Mouse (Mus musculus) limb, embryonic 15.5 days (tissue): ENCODE measurements around the gene Dock9. TPM values are rescaled to one million over a fixed set of nuclear protein-coding genes. Genes with fewer than 3 reads are reported as not detected.
A peak's percentile ranks its signal among the peaks of the same experiment; 100 is the strongest.

Experiments
- ATAC-seq: fragments of 200-750 bp; cut with Nextera tagmentation; 2 replicates; pipeline ENCODE4 v1.8.0; 2017; ENCODE audit warnings: low read depth, moderate TSS enrichment; ENCODE audit not compliant: insufficient number of reproducible peaks, low FRiP score, low TSS enrichment
- H3K27ac ChIP-seq: fragments of 300-500 bp; sonication (generic); 2 replicates; pipeline ENCODE4 v1.5.1; 2015; ENCODE audit warnings: moderate library complexity, mild to moderate bottlenecking, inconsistent platforms
- H3K27me3 ChIP-seq: fragments of 300-500 bp; sonication (generic); 2 replicates; pipeline ENCODE4 v1.6.1; 2015; ENCODE audit warnings: inconsistent platforms
- H3K36me3 ChIP-seq: fragments of 300-500 bp; sonication (generic); 2 replicates; pipeline ENCODE4 v1.6.1; 2015; ENCODE audit warnings: inconsistent platforms
- H3K4me1 ChIP-seq: fragments of 300-500 bp; sonication (generic); 2 replicates; pipeline ENCODE4 v1.6.1; 2015; ENCODE audit warnings: inconsistent platforms
- H3K4me2 ChIP-seq: fragments of 300-500 bp; sonication (generic); 2 replicates; pipeline ENCODE4 v1.6.1; 2015; ENCODE audit warnings: mild to moderate bottlenecking, inconsistent platforms
- H3K4me3 ChIP-seq: fragments of 300-500 bp; sonication (generic); 2 replicates; pipeline ENCODE4 v1.5.1; 2015; ENCODE audit warnings: mild to moderate bottlenecking, inconsistent platforms
- H3K9ac ChIP-seq: fragments of 300-500 bp; sonication (generic); 2 replicates; pipeline ENCODE4 v1.6.1; 2015; ENCODE audit warnings: inconsistent platforms
- H3K9me3 ChIP-seq: fragments of 300-500 bp; sonication (generic); 2 replicates; pipeline ENCODE4 v1.6.1; 2016; ENCODE audit warnings: inconsistent platforms
- WGBS: fragments of 180-500 bp; shearing (Covaris S2); methylation state at CpG from one replicate; pipeline ENCODE4 v1.1.7; 2015; 5-methylcytosine and 5-hydroxymethylcytosine counted together
- polyA plus RNA-seq: library from polyadenylated mRNA; unstranded; fragments of >200 nt; fragmentation: Nextera tagmentation; extraction: Ambion mirVana; gene quantifications from 2 replicates; pipeline ENCODE4 v1.2.1, GENCODE M21; 2015

Dock9 gene
- polyA plus RNA-seq, 1 experiment from 2014 or later: 11.0 TPM

- Histone ChIP-seq H3K27me3 (no peaks in the 10 kb centered on the region), H3K27ac (no peak overlapping the region), H3K9me3 (no peaks in the 10 kb centered on the region), H3K4me1 (peaks cover 20% of the 10 kb centered on the region), H3K4me2 (no peak overlapping the region), H3K4me3 (no peak overlapping the region), H3K9ac (no peak overlapping the region), H3K36me3 (no peaks in the 10 kb centered on the region)
- ATAC-seq: no peak
- WGBS: 64% methylated on average over 8 of the region's 8 CpGs
Measured at GRCm38 (mm10) chr14:121822506-121822905, 24.9 kb upstream of the Dock9 start.

GRCm38 (mm10) chr14:121806791-121807190 lies 9.2 kb upstream of the Dock9 start:
- Histone ChIP-seq H3K36me3 (no peaks in the 10 kb centered on the region), H3K27me3 (no peaks in the 10 kb centered on the region), H3K27ac (no peak overlapping the region), H3K9me3 (0 out of 2 replicates have a peak, but pooled peaks cover 2% of the 10 kb centered on the region), H3K4me2 (no peak overlapping the region), H3K4me1 (no peaks in the 10 kb centered on the region), H3K4me3 (no peak overlapping the region), H3K9ac (no peak overlapping the region)
- ATAC-seq: no peak
- WGBS: 57% methylated on average over 4 of the region's 4 CpGs

GRCm38 (mm10) chr14:121806316-121806715 lies 8.7 kb upstream of the Dock9 start:
- ATAC-seq: 0 out of 2 replicates have a peak, but pooled peaks have one; percentile 48
- Histone ChIP-seq H3K9me3 (0 out of 2 replicates have a peak, but pooled peaks cover 2% of the 10 kb centered on the region), H3K4me1 (no peaks in the 10 kb centered on the region), H3K9ac (no peak overlapping the region), H3K4me2 (no peak overlapping the region), H3K36me3 (no peaks in the 10 kb centered on the region), H3K4me3 (no peak overlapping the region), H3K27me3 (no peaks in the 10 kb centered on the region), H3K27ac (no peak overlapping the region)
- WGBS: 55% methylated on average over 3 of the region's 3 CpGs

GRCm38 (mm10) chr14:121804461-121804860 lies 6.8 kb upstream of the Dock9 start:
- Histone ChIP-seq H3K4me3 (no peak overlapping the region), H3K27ac (no peak overlapping the region), H3K36me3 (no peaks in the 10 kb centered on the region), H3K9me3 (no peaks in the 10 kb centered on the region), H3K4me1 (no peaks in the 10 kb centered on the region), H3K27me3 (no peaks in the 10 kb centered on the region), H3K4me2 (no peak overlapping the region), H3K9ac (no peak overlapping the region)
- WGBS: 88% methylated on average over 4 of the region's 4 CpGs
- no peak for ATAC-seq

GRCm38 (mm10) chr14:121800962-121801361 lies 3.3 kb upstream of the Dock9 start:
- H3K27ac ChIP-seq: no peak overlapping the region
- H3K9ac ChIP-seq: no peak overlapping the region
- H3K36me3 ChIP-seq: no peaks in the 10 kb centered on the region
- WGBS: 17% methylated on average over 2 of the region's 2 CpGs
- H3K4me2 ChIP-seq: no peak overlapping the region
- peaks cover 14% of the 10 kb centered on the region for H3K4me1 ChIP-seq
- no peak for ATAC-seq
- H3K27me3 ChIP-seq: peaks cover 14% of the 10 kb centered on the region; the same call in 1 of the 2 replicates
- no peak overlapping the region for H3K4me3 ChIP-seq
- no peaks in the 10 kb centered on the region for H3K9me3 ChIP-seq

- no peaks in the 10 kb centered on the region for H3K36me3 ChIP-seq
- H3K27me3 ChIP-seq: peaks cover 21% of the 10 kb centered on the region; the same call in 1 of the 2 replicates
- no peak for ATAC-seq
- H3K4me2 ChIP-seq: no peak overlapping the region
- no peaks in the 10 kb centered on the region for H3K9me3 ChIP-seq
- no peak overlapping the region for H3K27ac ChIP-seq
- WGBS: 52% methylated on average over 7 of the region's 7 CpGs
- no peak overlapping the region for H3K9ac ChIP-seq
- H3K4me3 ChIP-seq: no peak overlapping the region
- peaks cover 14% of the 10 kb centered on the region for H3K4me1 ChIP-seq
Measured at GRCm38 (mm10) chr14:121799112-121799511, 1.5 kb upstream of the Dock9 start.

GRCm38 (mm10) chr14:121798411-121798799 lies 768 bp upstream of the Dock9 start:
- no peaks in the 10 kb centered on the region for H3K36me3 ChIP-seq
- H3K27ac ChIP-seq: peak overlapping the region; percentile 79
- WGBS: 0% methylated on average over 22 of the region's 22 CpGs
- H3K9ac ChIP-seq: peak overlapping the region; percentile 48
- peak overlapping the region; percentile 85 for H3K4me2 ChIP-seq
- peak overlapping the region; percentile 73 for H3K4me3 ChIP-seq
- H3K27me3 ChIP-seq: peaks cover 21% of the 10 kb centered on the region; the same call in 1 of the 2 replicates
- peak; percentile 86 for ATAC-seq
- H3K4me1 ChIP-seq: peaks cover 14% of the 10 kb centered on the region
- no peaks in the 10 kb centered on the region for H3K9me3 ChIP-seq

GRCm38 (mm10) chr14:121796571-121797456 lies 823 bp downstream of the Dock9 start:
- WGBS: 16% methylated on average over 25 of the region's 28 CpGs
- H3K4me3 ChIP-seq: peak overlapping the region; percentile 73
- H3K4me2 ChIP-seq: peak overlapping the region; percentile 85
- peak overlapping the region; percentile 54 for H3K27ac ChIP-seq
- peak overlapping the region; percentile 53 for H3K9ac ChIP-seq
- peaks cover 14% of the 10 kb centered on the region for H3K4me1 ChIP-seq
- no peaks in the 10 kb centered on the region for H3K36me3 ChIP-seq
- peaks cover 21% of the 10 kb centered on the region; the same call in 1 of the 2 replicates for H3K27me3 ChIP-seq
- H3K9me3 ChIP-seq: no peaks in the 10 kb centered on the region
- ATAC-seq: no peak

- H3K4me2 ChIP-seq: no peak overlapping the region
- peaks cover 20% of the 10 kb centered on the region for H3K4me1 ChIP-seq
- H3K4me3 ChIP-seq: no peak overlapping the region
- no peaks in the 10 kb centered on the region for H3K9me3 ChIP-seq
- H3K27me3 ChIP-seq: peaks cover 21% of the 10 kb centered on the region; the same call in 1 of the 2 replicates
- WGBS: 76% methylated on average over 7 of the region's 7 CpGs
- no peak for ATAC-seq
- H3K9ac ChIP-seq: no peak overlapping the region
- H3K36me3 ChIP-seq: no peaks in the 10 kb centered on the region
- no peak overlapping the region for H3K27ac ChIP-seq
Measured at GRCm38 (mm10) chr14:121795536-121795935, 2.1 kb downstream of the Dock9 start.

GRCm38 (mm10) chr14:121793639-121794038 lies 4.0 kb downstream of the Dock9 start:
- Histone ChIP-seq H3K27ac (no peak overlapping the region), H3K27me3 (peaks cover 21% of the 10 kb centered on the region; the same call in 1 of the 2 replicates), H3K9me3 (no peaks in the 10 kb centered on the region), H3K9ac (no peak overlapping the region), H3K4me1 (peaks cover 18% of the 10 kb centered on the region), H3K4me2 (no peak overlapping the region), H3K36me3 (no peaks in the 10 kb centered on the region), H3K4me3 (no peak overlapping the region)
- no peak for ATAC-seq
- 59% methylated on average over 5 of the region's 5 CpGs for WGBS

GRCm38 (mm10) chr14:121791935-121792334 lies 5.7 kb downstream of the Dock9 start:
- H3K4me3 ChIP-seq: no peak overlapping the region
- ATAC-seq: no peak
- no peak overlapping the region for H3K4me2 ChIP-seq
- no peak overlapping the region for H3K27ac ChIP-seq
- no peak overlapping the region for H3K9ac ChIP-seq
- WGBS: 74% methylated on average over 2 of the region's 2 CpGs
- H3K36me3 ChIP-seq: no peaks in the 10 kb centered on the region
- peaks cover 16% of the 10 kb centered on the region; the same call in 1 of the 2 replicates for H3K27me3 ChIP-seq
- no peaks in the 10 kb centered on the region for H3K9me3 ChIP-seq
- peaks cover 12% of the 10 kb centered on the region for H3K4me1 ChIP-seq

GRCm38 (mm10) chr14:121791112-121791511 lies 6.5 kb downstream of the Dock9 start:
- peaks cover 8% of the 10 kb centered on the region; the same call in 1 of the 2 replicates for H3K27me3 ChIP-seq
- WGBS: 48% methylated on average over 7 of the region's 7 CpGs
- no peaks in the 10 kb centered on the region for H3K9me3 ChIP-seq
- ATAC-seq: no peak
- peaks cover 6% of the 10 kb centered on the region for H3K4me1 ChIP-seq
- H3K36me3 ChIP-seq: no peaks in the 10 kb centered on the region
- no peak overlapping the region for H3K4me3 ChIP-seq
- no peak overlapping the region for H3K9ac ChIP-seq
- no peak overlapping the region for H3K4me2 ChIP-seq
- 0 out of 2 replicates have a peak overlapping the region, but pooled peaks have one; percentile 8 for H3K27ac ChIP-seq
